ENCODE assay signal across 9 mouse cellular contexts in the genomic region with DNA sequence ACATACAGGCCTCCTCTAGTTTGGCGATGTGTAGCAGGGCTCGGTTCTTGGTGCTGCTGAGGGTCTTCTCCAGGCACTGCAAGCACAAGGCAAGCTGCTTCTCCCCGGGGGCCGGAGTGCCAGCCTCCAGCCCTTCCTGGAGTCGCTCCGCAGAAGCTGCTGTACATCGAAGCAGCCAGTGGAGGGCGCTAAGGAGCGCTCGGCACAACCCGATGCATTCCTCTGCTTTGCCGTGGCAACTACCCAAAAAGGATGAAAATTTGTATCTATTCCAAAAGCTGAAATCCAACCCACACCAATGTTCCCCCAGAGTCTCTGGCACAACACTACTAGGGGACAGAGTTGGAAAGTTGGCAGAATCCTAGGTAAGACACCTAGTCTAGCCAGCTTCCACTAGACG. TPM values are rescaled to one million over a fixed set of nuclear protein-coding genes. Genes with fewer than 3 reads are reported as not detected.
DNase-seq lines count a peak whose midpoint lies in the region; ATAC-seq and TF ChIP-seq lines count a peak whose summit lies in the region.
"Had no signal": no experiment of that assay in that cellular context is flagged by ENCODE, and none has a peak within 500 bp of the region (broad histone marks: within the 10 kb centered on the region; RNA-seq: fewer than 3 reads in every experiment).

No protein-coding gene starts in this region.

- peaks cover 11% of the 10 kb centered on the region for H3K4me1 ChIP-seq in kidney, postnatal 0 days (replicated peaks; ENCODE audit: insufficient read depth, low read length)
- H3K4me1 ChIP-seq in limb, embryonic 15.5 days = peaks cover 22% of the 10 kb centered on the region

- H3K9ac ChIP-seq in kidney, postnatal 0 days (ENCODE audit: low read depth, low read length) = no peak overlapping the region
- no peak overlapping the region for H3K9ac ChIP-seq in limb, embryonic 15.5 days

- H3K27ac ChIP-seq in kidney, postnatal 0 days = no peak overlapping the region
- H3K27ac ChIP-seq in limb, embryonic 15.5 days = peak overlapping the region; percentile 75

- H3K27me3 ChIP-seq in kidney, postnatal 0 days (ENCODE audit: insufficient read depth, low read length) = no peaks in the 10 kb centered on the region
- H3K27me3 ChIP-seq in limb, embryonic 15.5 days = no peaks in the 10 kb centered on the region

- no peaks in the 10 kb centered on the region for H3K9me3 ChIP-seq in kidney, postnatal 0 days (replicated peaks; ENCODE audit: low read length)
- no peaks in the 10 kb centered on the region for H3K9me3 ChIP-seq in limb, embryonic 15.5 days

- DNase-seq in 416B (ENCODE audit: low read depth) (peak; percentile 24), MN1 (ENCODE audit: low spot score) (peak; percentile 63)
- peak; percentile 88 to 93 for DNase-seq in cerebellum, postnatal 14 days
- DNase-seq in frontal cortex, postnatal 14 days (ENCODE audit: low spot score in 2 of 2) = peak; percentile 69 to 71
- peak; percentile 67 for DNase-seq in kidney, postnatal 0 days (ENCODE audit: low spot score)
- peak; percentile 77 to 80 for DNase-seq in urinary bladder, postnatal 4 days (ENCODE audit: low spot score in 2 of 2)

- peak; percentile 82 for TF ChIP-seq CTCF in kidney, postnatal 0 days (IDR thresholded peaks at IDR 0.05; ENCODE audit: low read depth)

- WGBS in kidney, postnatal 0 days = 17% methylated on average over 13 of the region's 13 CpGs
- WGBS in limb, embryonic 15.5 days = 16% methylated on average over 13 of the region's 13 CpGs

- H3K4me3 ChIP-seq in kidney, postnatal 0 days (replicated peaks; ENCODE audit: low read depth, low read length) = no peak overlapping the region
- no peak overlapping the region for H3K4me3 ChIP-seq in limb, embryonic 15.5 days

- ATAC-seq in kidney, postnatal 0 days (replicated peaks; ENCODE audit: low FRiP score, low read depth) = no peak
- ATAC-seq in limb, embryonic 15.5 days (ENCODE audit: insufficient number of reproducible peaks, low FRiP score, low TSS enrichment, low read depth) = no peak
- ATAC-seq in neutrophil, adult 5-6 weeks (ENCODE audit: extremely low read depth, insufficient number of reproducible peaks, low FRiP score, poor library complexity, severe bottlenecking) = peak; percentile 56; the same call in 1 of the 2 replicates

- no peak overlapping the region for H3K4me2 ChIP-seq in kidney, postnatal 0 days (ENCODE audit: low read length)
- H3K4me2 ChIP-seq in limb, embryonic 15.5 days = no peak overlapping the region

- H3K36me3 ChIP-seq in kidney, postnatal 0 days (ENCODE audit: insufficient read depth, low read length) = 0 out of 2 replicates have a peak, but pooled peaks cover 13% of the 10 kb centered on the region
- H3K36me3 ChIP-seq in limb, embryonic 15.5 days = peaks cover 48% of the 10 kb centered on the region

RNA-seq across cellular contexts. Expression of a gene that starts 11.3 kb away (rescaled TPM):
- polyA plus RNA-seq in kidney, postnatal 0 days (2015; fragmentation: Nextera tagmentation; extraction: Ambion mirVana) = 38.3 and 41.2 TPM in 2 replicates
- 47.6 and 48.3 TPM in 2 replicates for polyA plus RNA-seq in limb, embryonic 15.5 days (2015; fragmentation: Nextera tagmentation; extraction: Ambion mirVana)
- total RNA-seq in neutrophil, adult 5-6 weeks (2017) = 14.9 and 21.3 TPM in 2 replicates

RNA-seq across cellular contexts. Expression of a gene that starts 16.8 kb away (rescaled TPM):
- polyA plus RNA-seq in kidney, postnatal 0 days (2015; fragmentation: Nextera tagmentation; extraction: Ambion mirVana) = 0.13 and 0.19 TPM in 2 replicates
- 0.10 TPM in 1 of 2 replicates, not detected in the other for polyA plus RNA-seq in limb, embryonic 15.5 days (2015; fragmentation: Nextera tagmentation; extraction: Ambion mirVana)
- total RNA-seq in neutrophil, adult 5-6 weeks (2017) = not detected in 2 replicates
- polyA plus RNA-seq: heart, embryonic 14.5 days had no signal

RNA-seq across cellular contexts. Expression of a gene that starts 22.5 kb away (rescaled TPM):
- 26.1 TPM in 2 replicates for polyA plus RNA-seq in kidney, postnatal 0 days (2015; fragmentation: Nextera tagmentation; extraction: Ambion mirVana)
- polyA plus RNA-seq in limb, embryonic 15.5 days (2015; fragmentation: Nextera tagmentation; extraction: Ambion mirVana) = 38.4 and 39.6 TPM in 2 replicates
- 7.9 and 8.7 TPM in 2 replicates for total RNA-seq in neutrophil, adult 5-6 weeks (2017)

RNA-seq across cellular contexts. Expression of a gene that starts 35.5 kb away (rescaled TPM):
- polyA plus RNA-seq in kidney, postnatal 0 days (2015; fragmentation: Nextera tagmentation; extraction: Ambion mirVana) = 234 and 259 TPM in 2 replicates
- 197 and 200 TPM in 2 replicates for polyA plus RNA-seq in limb, embryonic 15.5 days (2015; fragmentation: Nextera tagmentation; extraction: Ambion mirVana)
- 33.2 and 37.8 TPM in 2 replicates for total RNA-seq in neutrophil, adult 5-6 weeks (2017)

RNA-seq across cellular contexts. Expression of a gene that starts 53.8 kb away (rescaled TPM):
- 0.21 TPM in 1 of 2 replicates, not detected in the other for polyA plus RNA-seq in kidney, postnatal 0 days (2015; fragmentation: Nextera tagmentation; extraction: Ambion mirVana)
- 10.5 and 14.7 TPM in 2 replicates for polyA plus RNA-seq in limb, embryonic 15.5 days (2015; fragmentation: Nextera tagmentation; extraction: Ambion mirVana)
- not detected in 2 replicates for total RNA-seq in neutrophil, adult 5-6 weeks (2017)
- polyA plus RNA-seq: heart, embryonic 14.5 days had no signal

Comparison
In these comparisons a context has a peak if more than half of its experiments do, and no peak if none do; other contexts are left out.
1. DNase-seq: peak in every context shown above with its lines; median percentile 90 in cerebellum, postnatal 14 days; 78 in urinary bladder, postnatal 4 days; 70 in frontal cortex, postnatal 14 days; 67 in kidney, postnatal 0 days; 63 in MN1; 24 in 416B.